ENCODE assay signal across 8 mouse cellular contexts in genomic region chr4:144892133-144892936, GRCm38 (mm10). TPM values are rescaled to one million over a fixed set of nuclear protein-coding genes. Genes with fewer than 3 reads are reported as not detected.
DNase-seq lines count a peak whose midpoint lies in the region; ATAC-seq lines count a peak whose summit lies in the region.

Gene Dhrs3 (plus strand): TSS chr4:144892827.

- peak; percentile 89 for DNase-seq in adipocyte (ENCODE audit: low spot score)
- peak; percentile 87 for DNase-seq in embryo, embryonic 10.5 days (ENCODE audit: low spot score)
- DNase-seq in gastrocnemius, postnatal 14 days, result peak; percentile 90
- peak; percentile 65 to 73 for DNase-seq in left cerebral cortex, postnatal 25 days (ENCODE audit: low spot score in 2 of 2)
- DNase-seq in mesoderm, embryonic 11.5 days (ENCODE audit: low read depth, low spot score), result peak; percentile 86
- peak; percentile 65 for DNase-seq in right cerebral cortex, postnatal 25 days
- DNase-seq in urinary bladder, postnatal 4 days (ENCODE audit: low spot score in 2 of 2), result peak; percentile 88 to 91

- intact Hi-C loops in gastrocnemius, postnatal 14 days (cut with DNase I; ENCODE audit: low total_unique reads), result loop anchor here (10.0 kb wide), 1 partner anchor 162 kb away; no protein-coding TSS in a partner anchor
- intact Hi-C loops in left cerebral cortex, postnatal 25 days (cut with DNase I), result loop anchor here (2.0 to 10.0 kb wide), 5 partner anchors 130 to 392 kb away; no protein-coding TSS in a partner anchor

- ATAC-seq in inflammation-experienced regulatory T-cells, adult 6 months, result peak; percentile 66

RNA-seq across cellular contexts. Expression of gene Dhrs3, which starts in this region (rescaled TPM):
- 10 to 100 TPM; 33.8 to 48.2 TPM for total RNA-seq in gastrocnemius, postnatal 14 days (2021)
- 100 to 1,000 TPM in 1 of 3 experiments, 10 to 100 TPM in 2; 24.6 to 111 (median 80.4) TPM for polyA plus RNA-seq in inflammation-experienced regulatory T-cells, adult 6 months (2017; shearing (Covaris generic))
- total RNA-seq in left cerebral cortex, postnatal 25 days (2021), result 10 to 100 TPM; 29.6 to 35.8 TPM

Comparison
In these comparisons a context has a peak if more than half of its experiments do, and no peak if none do; other contexts are left out.
1. Peak in every context shown above with its lines: DNase-seq and ATAC-seq.